Mouse (Mus musculus) heart, adult 10 weeks (tissue): ENCODE data around the gene Rbm18. TPM values are rescaled to one million over a fixed set of nuclear protein-coding genes. Genes with fewer than 3 reads are reported as not detected.

ENCODE experiments used
- polyA plus RNA-seq: library from polyadenylated mRNA; stranded (reverse); fragments of 350-450 nt; fragmentation: Illumina TruSeq; extraction: RNeasy Lipid Tissue Mini Kit (QIAGEN cat#74804); gene quantifications from one replicate; pipeline ENCODE4 v1.2.3, GENCODE M21; 2014; ENCODE audit warnings: low read depth, low replicate concordance

The Rbm18 gene
- polyA plus RNA-seq, result 35.5 TPM

GRCm38 (mm10) chr2:36136300-36136941 is at the start of gene Rbm18, which contains the start of gene Mrrf:
TSS of gene Rbm18 (minus strand) at chr2:36136773.
TSS of gene Mrrf (plus strand) at chr2:36136389.

GRCm38 (mm10) chr2:36104956-36105741 is 31.4 kb downstream of the Rbm18 start, which contains the start of gene Lhx6:
TSS of gene Lhx6 (minus strand) at chr2:36105408.

Other genes with a start within 250 kb of the Rbm18 start
- gene Ttll11, start 156.9 kb downstream of the Rbm18 start, polyA plus RNA-seq, result 1.6 TPM
- 637 TPM for gene Ndufa8, start 87.4 kb downstream of the Rbm18 start, polyA plus RNA-seq
- 1.3 TPM for gene Morn5, start 87.3 kb downstream of the Rbm18 start, polyA plus RNA-seq
- gene Lhx6, start 31.4 kb downstream of the Rbm18 start, polyA plus RNA-seq, result 1.4 TPM
- 38.4 TPM for gene Mrrf, start 384 bp downstream of the Rbm18 start, polyA plus RNA-seq
- gene Ptgs1, start 93.7 kb upstream of the Rbm18 start, polyA plus RNA-seq, result 12.8 TPM
- gene Olfr338, start 236.7 kb upstream of the Rbm18 start, polyA plus RNA-seq, result not detected